Mouse (Mus musculus) MEL (cell line): ENCODE data around the gene Rbm28. TPM values are rescaled to one million over a fixed set of nuclear protein-coding genes. Genes with fewer than 3 reads are reported as not detected.

ENCODE experiments used
- DNase-seq: peaks from one replicate; pipeline ENCODE4 v3.0.0; 2011; ENCODE audit warnings: low read depth, low spot score
- H3K27ac ChIP-seq: 2 replicates; pipeline ENCODE4 v1.5.1; 2012; ENCODE audit warnings: low read depth, mild to moderate bottlenecking, control low read depth, low read length, moderate library complexity; ENCODE audit not compliant: control insufficient read depth
- H3K27me3 ChIP-seq, 2 experiments: fragments of 150-350 bp in 1 of 2; sonication (generic) in 1 of 2; 2 replicates each; pipeline ENCODE4 v1.6.1; 2012; ENCODE audit warnings: low read length in 2 of 2, mild to moderate bottlenecking in 2 of 2, improper control_type of control experiment in 1 of 2, moderate library complexity in 1 of 2; ENCODE audit not compliant: insufficient read depth in 2 of 2, control insufficient read depth in 1 of 2
- H3K36me3 ChIP-seq, 2 experiments: 2 replicates each; pipeline ENCODE4 v1.6.1; 2012 to 2014; ENCODE audit warnings: low read length in 2 of 2, improper control_type of control experiment in 1 of 2, inconsistent platforms in 1 of 2, mild to moderate bottlenecking in 1 of 2; ENCODE audit not compliant: insufficient read depth in 2 of 2, control insufficient read depth in 1 of 2
- H3K4me1 ChIP-seq, 2 experiments: fragments of 150-350 bp in 1 of 2; sonication (generic) in 1 of 2; 2 replicates each; pipeline ENCODE4 v1.6.1; 2012; ENCODE audit warnings: low read length in 2 of 2, improper control_type of control experiment in 1 of 2, mild to moderate bottlenecking in 1 of 2; ENCODE audit not compliant: insufficient read depth in 2 of 2, control insufficient read depth in 1 of 2
- H3K4me3 ChIP-seq, 2 experiments: fragments of 150-350 bp in 1 of 2; sonication (generic) in 1 of 2; 2 replicates each; pipeline ENCODE4 v1.5.1; 2012; ENCODE audit warnings: low read depth in 2 of 2, low read length in 2 of 2, mild to moderate bottlenecking in 2 of 2, moderate library complexity in 2 of 2, control low read depth in 1 of 2, improper control_type of control experiment in 1 of 2; ENCODE audit not compliant: control insufficient read depth in 1 of 2, insufficient read depth in 1 of 2
- H3K79me2 ChIP-seq: 2 replicates; pipeline ENCODE4 v1.6.1; 2012; ENCODE audit warnings: mild to moderate bottlenecking, low read length, moderate library complexity; ENCODE audit not compliant: control insufficient read depth, poor library complexity, insufficient read depth
- H3K9ac ChIP-seq: 2 replicates; pipeline ENCODE4 v1.6.1; 2012; ENCODE audit warnings: low read depth, mild to moderate bottlenecking, control low read depth, low read length, moderate library complexity; ENCODE audit not compliant: control insufficient read depth, poor library complexity, severe bottlenecking
- H3K9me3 ChIP-seq: fragments of 150-350 bp; sonication (generic); replicated peaks from 2 replicates; pipeline ENCODE4 v1.6.1; 2012; ENCODE audit warnings: mild to moderate bottlenecking, low read length, improper control_type of control experiment, moderate library complexity; ENCODE audit not compliant: insufficient read depth
- BHLHE40 ChIP-seq: IDR thresholded peaks from 2 replicates; pipeline ENCODE4 v1.6.1; 2012; ENCODE audit warnings: low read depth, mild to moderate bottlenecking, inconsistent platforms, low read length, improper control_type of control experiment, borderline replicate concordance
- ELF1 ChIP-seq: IDR thresholded peaks from 2 replicates; pipeline ENCODE4 v1.6.1; 2014; ENCODE audit warnings: low read depth, mild to moderate bottlenecking, inconsistent platforms, low read length, improper control_type of control experiment, moderate library complexity
- EP300 ChIP-seq, 2 experiments: IDR thresholded peaks; 2 replicates each; pipeline ENCODE4 v1.6.1; 2011; ENCODE audit warnings: improper control_type of control experiment in 2 of 2, low read length in 2 of 2, low read depth in 1 of 2, mild to moderate bottlenecking in 1 of 2
- ETS1 ChIP-seq: IDR thresholded peaks from 2 replicates; pipeline ENCODE4 v1.6.1; 2012; ENCODE audit warnings: low read depth, mild to moderate bottlenecking, inconsistent platforms, low read length, improper control_type of control experiment, moderate library complexity
- GABPA ChIP-seq: IDR thresholded peaks from 2 replicates; pipeline ENCODE4 v1.6.1; 2012; ENCODE audit warnings: low read depth, mild to moderate bottlenecking, inconsistent platforms, low read length, improper control_type of control experiment, moderate library complexity
- GATA1 ChIP-seq: IDR thresholded peaks from 2 replicates; pipeline ENCODE4 v1.6.1; 2011; ENCODE audit warnings: low read depth, low read length, improper control_type of control experiment
- JUND ChIP-seq: IDR thresholded peaks from 2 replicates; pipeline ENCODE4 v1.6.1; 2011; ENCODE audit warnings: low read depth, mild to moderate bottlenecking, improper control_type of control experiment, low read length
- KAT2A ChIP-seq: conservative IDR thresholded peaks from 2 replicates; pipeline ENCODE4 v1.6.1; 2012; ENCODE audit warnings: low read depth, low read length, improper control_type of control experiment, inconsistent platforms
- MAX ChIP-seq: IDR thresholded peaks from 2 replicates; pipeline ENCODE4 v1.6.1; 2011; ENCODE audit warnings: low read length, improper control_type of control experiment
- MAZ ChIP-seq: IDR thresholded peaks from 2 replicates; pipeline ENCODE4 v1.6.1; 2012; ENCODE audit warnings: low read depth, mild to moderate bottlenecking, inconsistent platforms, low read length, improper control_type of control experiment
- MEF2A ChIP-seq: IDR thresholded peaks from 2 replicates; pipeline ENCODE4 v1.6.1; 2014; ENCODE audit warnings: low read depth, mild to moderate bottlenecking, inconsistent platforms, low read length, improper control_type of control experiment; ENCODE audit not compliant: poor library complexity, insufficient replicate concordance, severe bottlenecking; ENCODE audit errors: extremely low read depth
- MYC ChIP-seq: IDR thresholded peaks from 2 replicates; pipeline ENCODE4 v1.6.1; 2011; ENCODE audit warnings: low read depth, mild to moderate bottlenecking, low read length, improper control_type of control experiment, moderate library complexity
- POLR2A ChIP-seq, 2 experiments: IDR thresholded peaks; 2 replicates each; pipeline ENCODE4 v1.6.1; 2011 to 2012; ENCODE audit warnings: low read length in 2 of 2, mild to moderate bottlenecking in 2 of 2, control low read depth in 1 of 2, improper control_type of control experiment in 1 of 2, low read depth in 1 of 2, moderate library complexity in 1 of 2; ENCODE audit not compliant: control insufficient read depth in 1 of 2, insufficient read depth in 1 of 2, poor library complexity in 1 of 2
- RCOR1 ChIP-seq: IDR thresholded peaks from 2 replicates; pipeline ENCODE4 v1.6.1; 2012; ENCODE audit warnings: low read depth, mild to moderate bottlenecking, inconsistent platforms, low read length, improper control_type of control experiment
- TAL1 ChIP-seq: IDR thresholded peaks from 2 replicates; pipeline ENCODE4 v1.6.1; 2012; ENCODE audit warnings: mild to moderate bottlenecking, inconsistent platforms, low read length, moderate library complexity, mixed read lengths
- TBP ChIP-seq: IDR thresholded peaks from 2 replicates; pipeline ENCODE4 v1.8.0; 2011; ENCODE audit warnings: low read depth, low read length, improper control_type of control experiment
- UBTF ChIP-seq: IDR thresholded peaks from 2 replicates; pipeline ENCODE4 v1.6.1; 2012; ENCODE audit warnings: low read depth, mild to moderate bottlenecking, inconsistent platforms, low read length, improper control_type of control experiment, moderate library complexity, borderline replicate concordance; ENCODE audit not compliant: insufficient read depth
- USF1 ChIP-seq: IDR thresholded peaks from 2 replicates; pipeline ENCODE4 v1.6.1; 2014; ENCODE audit warnings: low read depth, mild to moderate bottlenecking, inconsistent platforms, low read length, improper control_type of control experiment, moderate library complexity
- USF2 ChIP-seq, 2 experiments: IDR thresholded peaks; 2 replicates each; pipeline ENCODE4 v1.6.1; 2011 to 2012; ENCODE audit warnings: improper control_type of control experiment in 2 of 2, low read length in 2 of 2, borderline replicate concordance in 1 of 2, inconsistent platforms in 1 of 2, low read depth in 1 of 2, mild to moderate bottlenecking in 1 of 2; ENCODE audit not compliant: insufficient read depth in 1 of 2
- ZMIZ1 ChIP-seq: IDR thresholded peaks from 2 replicates; pipeline ENCODE4 v1.6.1; 2012; ENCODE audit warnings: low read depth, mild to moderate bottlenecking, inconsistent platforms, low read length, improper control_type of control experiment, moderate library complexity
- ZNF384 ChIP-seq: IDR thresholded peaks from 2 replicates; pipeline ENCODE4 v1.6.1; 2012; ENCODE audit warnings: low read depth, mild to moderate bottlenecking, inconsistent platforms, low read length, improper control_type of control experiment
- polyA plus RNA-seq, 2 experiments: library from polyadenylated mRNA; stranded (reverse) in 1 of 2; unstranded in 1 of 2; fragments of >175 nt in 1 of 2; fragments of >200 nt in 1 of 2; gene quantifications; 2 replicates each; pipeline versions ENCODE4 v1.2.1 to v1.2.4; 2012; ENCODE audit warnings: low replicate concordance in 2 of 2, low read depth in 1 of 2; ENCODE audit not compliant: insufficient read length in 2 of 2, insufficient read depth in 1 of 2, missing spikeins in 1 of 2
- total RNA-seq: library from RNA; depleted of rRNA; stranded (reverse); fragments of 300-350 nt; gene quantifications from 2 replicates; pipeline ENCODE4 v1.2.3, GENCODE M21; 2012

The Rbm28 gene
- total and polyA plus RNA-seq, 3 experiments: 48.2 to 312 (median 91.2) TPM

DNA sequence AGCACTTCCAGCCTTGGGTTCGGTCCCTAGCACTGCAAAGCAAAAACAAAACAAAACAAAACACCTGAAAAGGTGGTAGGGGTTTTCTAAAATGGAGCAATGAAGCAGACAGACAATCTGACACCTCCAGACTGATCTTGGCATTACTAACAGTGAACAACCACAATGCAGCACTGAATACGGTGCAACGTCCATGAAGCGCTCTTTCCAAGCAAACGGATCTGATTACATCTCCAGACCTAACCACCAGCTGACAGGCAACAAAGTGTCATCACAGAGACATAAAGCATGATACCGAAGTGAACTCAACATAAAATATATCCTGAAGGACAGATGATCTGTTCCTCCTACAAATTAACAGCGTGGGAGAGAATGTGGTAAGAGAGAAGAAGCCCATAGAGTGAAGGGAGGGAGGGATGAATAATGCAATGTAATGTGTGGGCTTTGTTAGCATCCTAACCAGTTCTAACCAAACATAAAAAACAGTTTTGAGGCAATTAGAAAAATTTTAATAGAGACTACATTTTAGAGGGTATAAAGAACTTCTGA lies 37.9 kb downstream of the Rbm28 start:
- Histone ChIP-seq H3K9me3 (no peaks in the 10 kb centered on the region), H3K4me3 (no peak overlapping the region), H3K27me3 (no peaks in the 10 kb centered on the region), H3K9ac (no peak overlapping the region), H3K27ac (no peak overlapping the region), H3K4me1 (no peaks in the 10 kb centered on the region), H3K79me2 (no peaks in the 10 kb centered on the region), H3K36me3 (peaks cover 0 to 3% of the 10 kb centered on the region in 2 experiments; a peak in 1 of 4 replicates)
- no peak for DNase-seq
- TF ChIP-seq RCOR1 (no peak), MEF2A (no peak), ELF1 (no peak), USF1 (no peak), USF2 (IDR thresholded peaks at IDR 0.05; ENCODE audit: borderline replicate concordance in 1 of 2, insufficient read depth in 1 of 2, low read depth in 1 of 2, low read length in 2 of 2) (no peak), UBTF (no peak), GABPA (no peak), GATA1 (no peak), BHLHE40 (no peak), KAT2A (no peak), MYC (no peak), MAX (no peak), ETS1 (no peak), POLR2A (IDR thresholded peaks at IDR 0.05; ENCODE audit: control insufficient read depth in 1 of 2, insufficient read depth in 1 of 2, low read depth in 1 of 2, low read length in 2 of 2, poor library complexity in 1 of 2) (no peak), ZMIZ1 (no peak)
- TF ChIP-seq, all 39 proteins: peak for 0

DNA sequence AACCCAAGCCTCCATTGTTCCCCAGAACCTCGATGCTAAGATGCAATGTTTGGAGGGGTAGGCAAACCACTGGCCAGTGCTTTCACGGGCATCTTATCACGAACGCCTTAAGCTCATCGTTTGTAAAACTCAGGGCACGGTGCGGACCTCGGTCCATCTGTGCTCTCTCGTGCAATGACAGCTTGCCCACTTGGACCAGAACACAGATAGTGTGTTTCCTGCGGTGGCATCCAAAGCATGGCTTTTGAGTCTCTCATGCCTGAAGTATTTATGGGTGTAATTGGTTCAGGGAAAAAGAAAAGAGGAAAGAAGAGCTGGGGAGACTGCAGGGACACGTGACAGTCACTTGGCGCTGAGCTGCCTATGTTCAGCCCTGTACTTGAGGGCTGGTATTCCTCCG lies 44.8 kb downstream of the Rbm28 start:
- Histone ChIP-seq H3K79me2 (no peaks in the 10 kb centered on the region), H3K27me3 (no peaks in the 10 kb centered on the region)
- TF ChIP-seq MYC: no peak
- TF ChIP-seq TAL1: no peak
- no peak for TF ChIP-seq MEF2A
- TF ChIP-seq UBTF: no peak
- no peak for TF ChIP-seq TBP
- TF ChIP-seq KAT2A: no peak
- TF ChIP-seq MAZ: no peak
- TF ChIP-seq ZNF384: no peak
- no peak for TF ChIP-seq JUND
- no peak for TF ChIP-seq EP300 (IDR thresholded peaks at IDR 0.05; ENCODE audit: low read depth in 1 of 2, low read length in 2 of 2)
- TF ChIP-seq RCOR1: no peak
- TF ChIP-seq, all 39 proteins: peak for 0
- Histone ChIP-seq H3K36me3 (peaks cover 0 to 2% of the 10 kb centered on the region in 2 experiments; a peak in 1 of 4 replicates), H3K9me3 (no peaks in the 10 kb centered on the region), H3K27ac (no peak overlapping the region), H3K9ac (no peak overlapping the region), H3K4me1 (no peaks in the 10 kb centered on the region), H3K4me3 (no peak overlapping the region)
- DNase-seq: no peak
